Mouse (Mus musculus) spleen, adult 2 months (tissue): ENCODE measurements around the gene Dctd.

ENCODE experiments used
- CTCF ChIP-seq: fragments of 200-500 bp; IDR thresholded peaks from 2 replicates; pipeline ENCODE4 v1.5.1; 2011; ENCODE audit warnings: mild to moderate bottlenecking, inconsistent platforms; ENCODE audit not compliant: insufficient read depth, insufficient read length, insufficient replicate concordance; ENCODE audit errors: extremely low read depth
- POLR2A ChIP-seq: fragments of 200-500 bp; IDR thresholded peaks from 2 replicates; pipeline ENCODE4 v1.6.1; 2011; ENCODE audit warnings: low read depth, low read length, inconsistent platforms

- no peak for TF ChIP-seq POLR2A
- no peak for TF ChIP-seq CTCF
These were observed 10.5 kb downstream of the Dctd start for GRCm38 (mm10) chr8:48109373-48109855.
